Mouse (Mus musculus) urinary bladder, adult 2 months (tissue): ENCODE results near the gene Tlx3. TPM values are rescaled to one million over a fixed set of nuclear protein-coding genes. Genes with fewer than 3 reads are reported as not detected.

ENCODE experiments used
- DNase-seq: peaks from one replicate; pipeline ENCODE4 v3.0.0; 2022; ENCODE audit warnings: low spot score
- polyA plus RNA-seq: library from polyadenylated mRNA; depleted of rRNA; stranded (reverse); fragments of >200 nt; gene quantifications from 2 replicates; pipeline ENCODE4 v1.2.3, GENCODE M21; 2012

The Tlx3 gene
- polyA plus RNA-seq, 1 experiment: not detected

- no peak for DNase-seq
Measured at GRCm38 (mm10) chr11:33197133-33197514, 6.3 kb downstream of the Tlx3 start.

DNA sequence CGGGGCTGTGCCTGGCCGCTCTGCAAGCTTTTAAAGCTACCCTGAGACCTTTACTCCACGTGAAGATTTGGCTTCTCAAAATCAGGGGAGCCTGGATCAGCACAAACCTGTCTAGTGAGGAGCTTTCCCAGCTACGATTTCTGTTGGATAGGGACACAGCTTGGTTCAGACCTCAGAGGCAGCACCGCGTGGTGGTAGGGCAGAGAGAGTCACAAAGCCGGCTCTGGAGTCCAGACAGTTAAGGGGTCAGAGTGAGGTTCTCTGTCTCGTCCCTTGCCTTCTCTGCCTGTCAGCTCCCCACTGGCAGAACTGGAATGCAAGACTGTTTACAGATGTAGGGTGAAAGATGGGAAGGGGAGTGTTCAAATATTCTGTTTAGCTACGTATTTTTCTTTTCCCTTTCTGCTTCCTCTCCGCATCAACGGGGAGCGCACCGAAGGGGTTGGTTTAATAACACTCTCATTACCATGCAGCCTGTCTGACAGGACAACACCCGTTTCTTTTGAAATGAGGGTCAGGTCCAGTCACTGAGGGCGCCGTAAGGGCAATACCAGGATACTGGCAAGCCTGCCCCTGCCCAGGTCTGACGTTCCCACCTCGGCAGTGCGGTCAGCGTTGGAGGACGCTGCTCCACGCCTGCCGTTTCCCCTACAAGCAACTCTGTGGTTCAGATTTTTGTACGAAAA is 6.8 kb downstream of the Tlx3 start:
- no peak for DNase-seq

DNA sequence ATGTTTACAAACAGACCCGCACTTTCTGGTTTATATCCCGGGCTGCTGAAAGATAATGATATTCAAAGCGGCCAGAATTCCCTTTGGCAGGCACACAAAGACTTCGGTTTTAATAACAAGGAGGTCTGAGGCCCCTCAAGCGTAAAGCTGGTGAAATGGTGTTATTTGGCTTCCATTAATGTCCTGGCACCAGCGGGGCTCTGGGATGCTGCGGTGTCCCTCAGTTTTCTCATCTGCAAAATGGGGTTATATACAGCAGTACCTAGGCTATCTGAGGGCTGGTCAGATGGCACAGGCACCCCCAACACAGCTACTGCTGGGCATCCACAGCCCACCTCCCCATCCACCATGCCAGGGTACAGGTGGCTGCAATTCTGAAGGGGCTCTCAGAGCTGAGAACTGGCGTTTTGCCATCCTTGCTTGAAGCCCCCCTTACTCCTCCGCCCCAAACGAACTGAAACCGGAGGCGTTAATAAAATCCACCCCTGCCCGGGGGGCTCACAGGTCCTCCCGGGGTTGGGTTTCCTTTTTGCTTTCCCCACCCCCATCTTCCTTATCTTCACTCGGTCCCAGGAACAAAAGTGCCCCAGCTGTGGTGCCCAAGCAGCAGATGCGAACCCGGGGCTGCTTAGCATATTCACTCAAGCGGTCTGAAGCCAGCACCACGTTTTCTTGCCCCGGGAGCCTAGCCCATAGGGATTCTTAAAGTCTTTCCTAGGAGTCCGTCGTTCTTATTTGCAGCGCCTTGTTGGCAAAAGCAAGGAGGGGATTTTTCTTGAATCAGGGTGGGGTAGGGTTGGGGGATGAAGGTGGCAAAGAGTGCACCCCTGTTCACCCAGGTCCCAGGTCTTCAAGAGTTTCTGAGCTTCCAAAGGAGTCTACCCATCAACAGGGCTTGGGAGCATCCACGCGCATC is 7.6 kb downstream of the Tlx3 start:
- no peak for DNase-seq

DNA sequence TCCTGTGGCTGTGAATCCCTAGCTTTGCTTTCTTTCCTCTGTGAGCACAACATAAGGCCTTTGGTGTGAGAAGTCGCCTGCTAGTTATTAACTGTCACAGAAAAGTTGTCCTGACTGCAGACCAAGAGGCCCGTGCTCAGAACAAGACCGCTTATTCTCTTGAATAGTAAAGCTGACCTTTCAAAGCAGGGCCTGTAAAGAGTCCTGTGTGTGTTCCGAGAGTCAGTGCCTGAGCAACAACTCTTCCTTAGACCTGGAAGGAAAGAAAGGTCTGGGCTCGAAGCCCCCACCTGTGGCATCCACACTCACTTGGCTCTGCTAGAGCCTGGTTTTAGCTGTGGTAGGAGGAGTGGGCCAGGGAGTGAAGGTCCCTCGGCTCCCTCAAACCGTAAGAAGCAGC is 8.3 kb downstream of the Tlx3 start:
- no peak for DNase-seq

DNA sequence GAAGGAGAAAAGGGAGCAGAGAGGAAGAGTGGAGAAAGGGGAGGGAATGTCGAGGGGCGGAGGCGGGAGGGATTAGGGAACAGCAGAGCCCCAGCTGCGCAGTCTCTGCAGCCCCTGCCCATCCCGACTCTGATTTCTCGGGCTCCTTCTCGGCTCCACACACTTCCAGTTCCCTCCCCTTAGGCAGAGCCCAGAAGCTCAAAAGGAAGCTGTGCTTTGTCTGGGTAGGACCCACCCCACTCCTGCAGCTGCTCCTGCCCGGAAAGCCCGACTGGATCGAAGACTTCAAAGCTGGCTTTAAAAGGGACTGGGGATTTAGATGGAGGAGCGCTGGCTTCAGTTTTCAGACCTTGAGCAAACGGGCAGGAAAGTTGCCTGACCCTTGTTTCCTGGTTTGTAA is 9.7 kb downstream of the Tlx3 start:
- DNase-seq: no peak

DNA sequence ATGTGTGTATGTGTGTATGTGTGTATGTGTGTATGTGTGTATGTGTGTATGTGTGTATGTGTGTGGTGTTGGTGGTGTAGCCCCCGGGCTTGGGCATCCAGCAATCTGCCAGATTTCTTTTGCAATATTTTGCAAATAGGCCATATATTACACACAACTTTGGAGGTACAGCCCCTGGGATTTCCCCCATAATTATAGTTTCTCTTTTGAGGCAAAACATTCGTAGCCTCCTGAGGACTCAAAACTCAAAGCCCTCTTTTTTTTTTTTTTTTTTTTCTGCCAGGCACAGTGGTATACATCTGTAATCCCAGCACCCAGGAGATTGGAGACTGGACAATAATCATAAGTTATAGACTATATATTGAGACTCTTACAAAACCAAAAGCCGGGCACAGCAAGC is 21.6 kb downstream of the Tlx3 start:
- no peak for DNase-seq

- DNase-seq: no peak
Measured at GRCm38 (mm10) chr11:33180701-33181116, 22.7 kb downstream of the Tlx3 start.

GRCm38 (mm10) chr11:33179802-33180201 is 23.6 kb downstream of the Tlx3 start:
- no peak for DNase-seq

DNA sequence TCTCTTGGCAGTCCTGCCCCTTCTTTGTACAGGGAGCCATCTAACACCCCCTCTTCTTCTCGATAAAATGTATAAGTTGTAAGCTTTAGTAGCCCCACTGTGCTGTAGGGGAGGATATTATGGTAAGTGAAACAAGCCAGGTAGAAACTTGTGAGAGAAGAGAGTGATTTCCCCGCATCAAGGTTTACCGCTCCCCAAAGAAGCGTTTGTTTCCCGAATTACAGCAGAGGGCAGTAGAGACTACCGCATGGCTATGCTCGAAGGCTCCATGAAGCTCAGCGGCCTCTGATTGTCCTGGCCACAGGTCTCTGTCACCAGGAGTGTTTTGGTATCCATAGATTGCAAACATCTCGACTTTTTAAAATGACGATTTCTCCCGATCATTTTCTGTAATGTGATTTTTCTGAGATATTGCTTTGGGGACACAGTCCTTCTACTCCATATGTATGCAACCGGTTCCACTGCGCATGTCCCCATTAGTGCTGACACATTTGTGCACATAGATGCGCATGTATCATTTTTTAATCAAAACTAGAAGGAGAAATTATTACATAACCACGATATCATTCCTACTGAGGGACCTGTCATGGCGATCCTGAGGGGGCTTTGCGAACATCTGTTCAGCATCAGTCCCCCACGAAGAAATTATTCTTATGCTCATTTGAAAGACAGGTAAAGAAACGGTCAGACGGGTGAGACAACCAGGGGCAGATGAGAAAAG is 26.7 kb downstream of the Tlx3 start:
- no peak for DNase-seq

DNA sequence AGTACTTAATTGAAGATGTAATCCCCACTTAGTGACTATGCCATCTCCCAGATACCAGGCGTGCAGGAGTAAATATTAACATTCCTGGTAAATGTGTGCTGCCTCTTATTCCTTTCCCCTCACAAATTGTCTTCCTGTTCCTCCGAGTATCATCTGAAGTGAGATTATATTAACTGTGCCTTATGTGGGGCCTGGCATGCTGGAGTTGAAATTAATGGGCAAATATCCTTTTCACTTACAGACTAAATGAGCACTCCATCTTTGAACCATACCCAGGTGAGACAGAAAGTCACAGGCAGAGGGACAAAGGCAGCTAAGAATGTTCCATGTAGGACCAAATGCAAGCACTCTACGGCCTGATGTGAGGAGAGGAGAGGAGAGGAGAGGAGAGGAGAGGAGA is 27.6 kb downstream of the Tlx3 start:
- no peak for DNase-seq

GRCm38 (mm10) chr11:33170489-33170888 is 32.9 kb downstream of the Tlx3 start:
- no peak for DNase-seq

DNA sequence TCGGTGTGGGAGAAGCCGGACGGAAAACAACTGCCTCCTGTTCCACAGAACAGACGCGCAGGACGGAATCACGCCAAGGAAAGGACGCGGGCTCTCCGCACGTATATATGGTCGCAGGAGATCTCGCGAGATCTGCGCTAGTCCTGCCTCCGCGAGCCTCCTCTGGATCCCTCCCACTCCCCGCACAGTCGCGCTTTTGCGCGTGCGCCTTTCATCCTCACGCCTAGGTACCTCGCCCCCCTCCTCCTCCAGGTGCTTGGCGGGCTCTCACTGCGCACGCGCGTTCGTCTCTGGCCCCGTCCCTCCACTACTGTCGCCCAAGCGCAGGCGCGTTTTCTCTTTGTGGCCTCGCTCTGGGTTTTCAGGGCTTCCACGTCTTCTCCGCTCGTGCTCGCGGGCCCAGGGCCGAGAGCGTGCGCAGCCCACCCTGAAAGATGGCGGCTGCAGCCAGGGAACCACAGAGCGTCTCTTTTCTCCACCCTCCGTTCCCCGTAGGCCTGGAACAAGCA is 40.3 kb downstream of the Tlx3 start, which contains the start of gene Npm1:
TSS of gene Npm1 (minus strand) at position 209 of the 509 bp plus-strand sequence.
- peak; percentile 98 for DNase-seq

DNA sequence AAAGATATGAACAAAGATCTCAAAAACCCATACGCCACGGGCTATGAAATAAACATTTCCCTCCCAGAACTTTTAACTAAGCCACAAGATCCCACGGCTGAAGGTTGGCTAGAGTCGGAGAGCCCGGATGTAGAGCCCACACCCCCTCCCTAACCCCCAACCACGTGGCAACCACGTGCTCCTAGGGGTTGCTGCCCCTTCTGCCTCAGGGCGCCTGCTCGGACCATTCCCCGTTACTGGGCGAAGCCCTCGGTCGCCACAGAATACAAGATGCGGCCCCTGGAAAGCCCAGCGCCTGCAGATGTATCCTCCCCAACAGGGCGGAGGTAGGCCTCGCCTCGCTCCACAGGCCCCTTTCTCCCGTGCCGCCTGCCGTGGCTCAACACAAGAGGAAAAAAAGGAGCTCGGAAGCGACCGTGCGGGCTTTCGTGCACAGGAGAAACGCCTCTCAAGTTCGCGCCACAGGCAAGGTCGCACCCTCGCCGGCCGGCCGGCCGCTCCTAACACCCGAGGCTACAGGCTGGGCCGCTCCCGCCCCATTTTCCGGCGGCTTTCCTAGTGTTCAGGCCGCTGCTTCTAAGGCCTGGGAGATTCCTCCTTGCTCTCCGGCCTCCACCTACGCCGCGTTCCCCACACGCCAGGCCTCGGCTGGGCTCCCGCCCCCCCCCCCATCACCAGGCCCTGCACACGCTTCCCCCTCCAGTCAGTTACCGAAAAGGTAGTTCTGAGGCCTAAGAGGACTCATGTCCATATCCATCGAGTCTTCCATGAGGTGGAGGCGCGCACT is 41.0 kb downstream of the Tlx3 start:
- peak; percentile 55 for DNase-seq

DNA sequence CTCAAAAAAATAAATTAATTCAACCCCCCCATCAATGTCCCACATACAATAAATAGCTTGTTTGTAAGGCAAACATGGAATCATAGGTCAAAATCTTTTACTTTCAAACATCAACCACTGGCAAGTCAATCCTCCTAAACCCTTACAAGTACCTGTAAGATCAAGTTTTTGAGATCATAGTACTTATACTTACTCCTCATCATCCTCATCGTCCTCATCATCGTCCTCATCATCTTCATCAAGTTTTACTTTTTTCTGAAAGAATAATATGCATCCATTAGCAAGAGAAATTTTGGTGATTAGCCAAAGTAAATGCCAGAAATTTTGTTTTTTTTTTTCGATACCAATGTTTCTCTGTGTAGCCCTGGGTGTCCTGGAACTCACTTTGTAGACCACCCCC is 43.6 kb downstream of the Tlx3 start:
- DNase-seq: no peak

DNA sequence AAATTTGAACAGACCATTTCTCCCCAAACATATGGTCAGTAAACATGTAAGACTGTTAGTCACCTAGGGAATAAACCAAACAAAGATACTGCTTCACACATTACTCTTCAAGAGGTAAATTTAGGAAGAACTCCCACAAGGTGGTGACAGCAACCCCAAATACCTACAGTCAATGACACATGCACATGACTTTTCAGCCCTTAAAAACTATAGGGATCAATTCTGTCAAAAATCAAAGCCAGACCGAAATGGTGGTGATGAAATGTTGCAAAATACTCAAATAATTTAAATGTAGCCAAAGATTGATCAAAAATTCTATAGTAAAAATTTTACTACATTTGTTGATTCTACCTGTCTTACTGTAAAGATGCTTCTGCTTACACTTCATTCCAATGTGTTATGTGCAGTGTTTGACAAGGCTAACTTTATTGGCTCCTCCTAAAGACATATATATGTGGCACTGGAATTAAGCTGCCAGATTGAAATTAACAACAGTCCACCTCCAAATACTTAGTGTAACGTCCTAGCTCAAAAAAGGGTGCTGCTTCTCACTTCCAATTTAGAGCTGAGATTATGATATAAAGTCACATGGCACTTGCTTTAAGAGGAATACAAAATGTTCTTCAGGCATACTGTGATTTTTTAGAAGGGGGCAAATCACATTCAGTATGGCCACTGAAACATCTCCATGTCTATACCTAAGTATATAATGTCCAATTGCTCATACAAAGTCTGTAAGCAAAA is 45.8 kb downstream of the Tlx3 start:
- DNase-seq: no peak

DNA sequence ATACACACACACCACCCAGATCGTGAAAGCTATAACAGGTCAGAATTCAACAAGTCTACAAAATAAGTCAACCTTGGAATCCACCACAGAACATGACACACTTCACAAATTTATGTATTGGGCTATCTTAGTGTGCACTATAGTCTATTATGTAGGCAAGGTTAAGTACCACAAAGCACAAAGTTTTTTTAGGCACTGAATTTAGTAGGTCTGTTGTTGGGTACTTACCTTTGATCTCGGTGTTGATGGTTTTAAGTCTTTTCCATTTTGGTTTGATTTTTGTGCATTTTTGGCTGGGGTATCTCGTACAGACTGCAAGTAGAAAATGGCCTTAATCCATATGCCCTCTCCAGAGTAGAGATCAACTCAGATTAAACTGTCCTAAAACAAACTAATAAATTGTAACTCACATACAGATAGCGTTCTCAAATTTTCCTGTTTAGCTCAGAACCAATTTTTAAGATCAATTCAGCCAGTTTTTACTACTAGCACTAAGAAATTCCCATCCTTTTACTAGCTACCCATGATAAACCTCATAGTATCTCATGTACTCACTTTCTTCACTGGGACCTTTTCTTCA is 46.9 kb downstream of the Tlx3 start:
- no peak for DNase-seq

GRCm38 (mm10) chr11:33154459-33154858 is 48.9 kb downstream of the Tlx3 start:
- DNase-seq: no peak

GRCm38 (mm10) chr11:33152997-33153396 is 50.4 kb downstream of the Tlx3 start:
- no peak for DNase-seq

DNA sequence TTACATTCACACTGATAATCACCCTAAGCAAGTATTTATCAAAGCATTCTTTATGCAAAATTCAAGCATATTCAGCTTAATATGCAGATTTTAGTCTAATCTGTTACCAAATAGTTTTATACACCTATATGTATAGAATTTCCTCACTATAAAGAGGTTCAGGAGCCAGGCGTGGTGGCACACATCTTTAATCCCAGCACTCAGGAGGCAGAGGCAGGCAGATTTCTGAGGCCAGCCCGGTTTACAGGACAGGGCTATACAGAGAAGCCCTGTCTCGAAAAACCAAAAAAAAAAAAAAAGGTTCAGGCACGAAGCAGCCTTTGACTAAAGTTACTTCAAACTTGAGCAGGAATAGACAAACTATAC is 51.6 kb downstream of the Tlx3 start:
- no peak for DNase-seq

DNA sequence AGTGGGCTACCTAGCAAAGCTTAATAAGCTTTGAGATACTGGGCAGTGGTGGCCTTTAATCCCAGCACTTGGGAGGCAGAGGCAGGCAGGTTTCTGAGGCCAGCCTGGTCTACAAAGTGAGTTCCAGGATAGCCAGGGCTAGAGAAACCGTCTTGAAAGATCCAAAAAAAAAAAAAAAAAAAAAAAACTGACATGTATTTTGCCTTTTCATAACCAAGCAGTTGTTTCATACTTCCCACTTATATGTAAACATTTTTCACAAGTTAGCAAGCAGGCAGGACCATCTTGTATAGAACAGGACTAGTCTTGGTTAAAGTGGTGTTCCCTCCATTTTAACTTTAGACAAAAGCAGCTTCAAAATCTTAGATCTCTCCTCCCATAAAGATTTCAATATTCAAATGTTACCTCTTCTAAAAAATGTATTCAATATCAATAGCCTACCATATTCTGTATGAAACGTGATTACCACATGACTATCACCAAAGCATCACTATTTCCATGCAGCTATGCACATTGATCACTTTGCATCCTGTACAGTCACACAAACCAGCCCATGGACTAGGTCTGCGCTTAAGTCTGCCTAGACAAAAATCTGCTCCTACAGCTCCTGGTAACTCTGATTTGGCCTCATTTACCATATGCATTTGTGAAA is 52.1 kb downstream of the Tlx3 start:
- DNase-seq: no peak
